Mouse (Mus musculus) CH12.LX (cell line): Measurements from ENCODE around the gene Dnal1.

Experiments used
- CTCF ChIP-seq, 2 experiments: IDR thresholded peaks in 1 of 2; conservative IDR thresholded peaks in 1 of 2; 2 replicates each; pipeline ENCODE4 v1.5.1; 2011 to 2012; ENCODE audit warnings: low read depth in 2 of 2, low read length in 2 of 2, improper control_type of control experiment in 1 of 2, inconsistent platforms in 1 of 2, mild to moderate bottlenecking in 1 of 2, moderate library complexity in 1 of 2
- ELF1 ChIP-seq: IDR thresholded peaks from 2 replicates; pipeline ENCODE4 v1.6.1; 2014; ENCODE audit warnings: low read depth, mild to moderate bottlenecking, inconsistent platforms, low read length, improper control_type of control experiment
- ETS1 ChIP-seq: conservative IDR thresholded peaks from 2 replicates; pipeline ENCODE4 v1.6.1; 2012; ENCODE audit warnings: low read depth, mild to moderate bottlenecking, inconsistent platforms, low read length, improper control_type of control experiment, moderate library complexity
- JUND ChIP-seq: conservative IDR thresholded peaks from 2 replicates; pipeline ENCODE4 v1.6.1; 2011; ENCODE audit warnings: low read depth, low read length, improper control_type of control experiment
- PAX5 ChIP-seq: IDR thresholded peaks from 2 replicates; pipeline ENCODE4 v1.6.1; 2012; ENCODE audit warnings: low read length, inconsistent platforms, mixed read lengths
- POLR2A ChIP-seq: IDR thresholded peaks from 2 replicates; pipeline ENCODE4 v1.6.1; 2011; ENCODE audit warnings: low read depth, mild to moderate bottlenecking, improper control_type of control experiment, low read length
- TBP ChIP-seq: conservative IDR thresholded peaks from 2 replicates; pipeline ENCODE4 v1.6.1; 2011; ENCODE audit warnings: low read depth, low read length, improper control_type of control experiment
- ZNF384 ChIP-seq: IDR thresholded peaks from 2 replicates; pipeline ENCODE4 v1.6.1; 2012; ENCODE audit warnings: low read depth, low read length, improper control_type of control experiment, inconsistent platforms

DNA sequence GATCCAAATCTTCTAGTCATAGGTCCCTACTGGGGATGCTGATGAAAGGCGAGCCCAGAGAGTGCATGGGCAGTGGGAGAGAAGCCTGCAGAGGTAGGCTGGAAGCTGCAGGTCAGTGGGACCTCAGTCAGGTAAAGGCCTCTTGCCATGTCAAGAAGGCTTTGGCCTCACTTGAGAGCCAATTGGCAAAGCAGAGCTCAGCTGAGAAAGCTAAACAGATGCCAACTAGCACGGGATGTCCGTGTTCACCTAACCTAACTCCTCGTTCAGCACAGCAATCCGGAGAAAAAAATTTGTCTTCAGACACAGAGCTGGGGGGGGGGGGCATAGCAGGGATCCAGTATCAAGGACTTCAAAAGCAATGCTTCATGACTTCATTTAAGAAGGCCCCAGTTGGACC, 70.8 kb downstream of the Dnal1 start:
- TF ChIP-seq ELF1 (no peak), JUND (no peak), TBP (no peak), ZNF384 (no peak), PAX5 (no peak), ETS1 (no peak), CTCF (conservative IDR thresholded peaks at IDR 0.05 in 1 of 2, IDR thresholded peaks at IDR 0.05 in 1 of 2; ENCODE audit: low read depth in 2 of 2, low read length in 2 of 2) (no peak), POLR2A (no peak)
